Mouse (Mus musculus) intestine, postnatal 0 days (tissue): ENCODE data around the gene Cyp1a1. TPM values are rescaled to one million over a fixed set of nuclear protein-coding genes. Genes with fewer than 3 reads are reported as not detected.

Source experiments
- ATAC-seq: fragments of 200-750 bp; cut with Nextera tagmentation; 2 replicates; pipeline ENCODE4 v1.8.0; 2017; ENCODE audit warnings: mild to moderate bottlenecking, moderate TSS enrichment, moderate library complexity
- H3K27ac ChIP-seq: fragments of 300-500 bp; sonication (generic); 2 replicates; pipeline ENCODE4 v1.5.1; 2014; ENCODE audit warnings: mild to moderate bottlenecking, low read depth, low read length, moderate library complexity
- H3K27me3 ChIP-seq: fragments of 300-500 bp; sonication (generic); replicated peaks from 2 replicates; pipeline ENCODE4 v1.6.1; 2014; ENCODE audit warnings: low read length, mixed read lengths; ENCODE audit not compliant: control insufficient read depth, insufficient read depth
- H3K36me3 ChIP-seq: fragments of 300-500 bp; sonication (generic); 2 replicates; pipeline ENCODE4 v1.6.1; 2014; ENCODE audit warnings: mild to moderate bottlenecking, moderate library complexity; ENCODE audit not compliant: control insufficient read depth, insufficient read depth
- H3K4me1 ChIP-seq: fragments of 300-500 bp; sonication (generic); replicated peaks from 2 replicates; pipeline ENCODE4 v1.6.1; 2014; ENCODE audit warnings: antibody characterized with exemption, low read length, mixed read lengths; ENCODE audit not compliant: control insufficient read depth, insufficient read depth
- H3K4me2 ChIP-seq: fragments of 300-500 bp; sonication (generic); replicated peaks from 2 replicates; pipeline ENCODE4 v1.6.1; 2014; ENCODE audit warnings: low read depth, mild to moderate bottlenecking, moderate library complexity
- H3K4me3 ChIP-seq: fragments of 300-500 bp; sonication (generic); 2 replicates; pipeline ENCODE4 v1.5.1; 2014; ENCODE audit warnings: low read depth, low read length
- H3K9ac ChIP-seq: fragments of 300-500 bp; sonication (generic); 2 replicates; pipeline ENCODE4 v1.6.1; 2014; ENCODE audit warnings: mild to moderate bottlenecking, low read depth, low read length
- H3K9me3 ChIP-seq: fragments of 300-500 bp; sonication (generic); 2 replicates; pipeline ENCODE4 v1.6.1; 2016; ENCODE audit warnings: mixed run types; ENCODE audit not compliant: control insufficient read depth
- CTCF ChIP-seq: sonication (generic); IDR thresholded peaks from 2 replicates; pipeline ENCODE4 v1.5.1; 2016; ENCODE audit warnings: low read depth, mild to moderate bottlenecking, control low read depth, antibody characterized with exemption, moderate library complexity
- WGBS: fragments of 180-500 bp; shearing (Covaris S2); extraction: QIAGEN DNeasy Blood & Tissue Kit; methylation state at CpG from one replicate; pipeline ENCODE4 v1.1.7; 2014; 5-methylcytosine and 5-hydroxymethylcytosine counted together
- polyA plus RNA-seq: library from polyadenylated mRNA; unstranded; fragments of >200 nt; fragmentation: Nextera tagmentation; extraction: Ambion mirVana; gene quantifications from 2 replicates; pipeline ENCODE4 v1.2.1, GENCODE M21; 2015

Gene Cyp1a1
- polyA plus RNA-seq, 1 experiment from 2014 or later: 0.05 TPM

GRCm38 (mm10) chr9:57659774-57660173 lies 28.0 kb upstream of the Cyp1a1 start:
- Histone ChIP-seq H3K36me3 (no peaks in the 10 kb centered on the region), H3K27ac (no peak overlapping the region), H3K4me1 (no peaks in the 10 kb centered on the region), H3K27me3 (no peaks in the 10 kb centered on the region), H3K9ac (no peak overlapping the region), H3K4me2 (no peak overlapping the region), H3K4me3 (no peak overlapping the region), H3K9me3 (no peaks in the 10 kb centered on the region)
- 21% methylated on average over 4 of the region's 4 CpGs for WGBS
- peak; percentile 95 for TF ChIP-seq CTCF
- ATAC-seq: peak; percentile 31; the same call in 1 of the 2 replicates

- Histone ChIP-seq H3K4me2 (no peak overlapping the region), H3K4me3 (no peak overlapping the region), H3K9ac (no peak overlapping the region), H3K9me3 (no peaks in the 10 kb centered on the region), H3K4me1 (no peaks in the 10 kb centered on the region), H3K27me3 (no peaks in the 10 kb centered on the region), H3K36me3 (no peaks in the 10 kb centered on the region), H3K27ac (no peak overlapping the region)
- 56% methylated on average over 6 of the region's 6 CpGs for WGBS
- no peak for TF ChIP-seq CTCF
- 0 out of 2 replicates have a peak, but pooled peaks have one; percentile 14 for ATAC-seq
Measured at GRCm38 (mm10) chr9:57660501-57660900, 27.2 kb upstream of the Cyp1a1 start.

- Histone ChIP-seq H3K9me3 (no peaks in the 10 kb centered on the region), H3K4me1 (no peaks in the 10 kb centered on the region), H3K27me3 (no peaks in the 10 kb centered on the region), H3K9ac (no peak overlapping the region), H3K4me2 (no peak overlapping the region), H3K4me3 (no peak overlapping the region), H3K27ac (no peak overlapping the region), H3K36me3 (no peaks in the 10 kb centered on the region)
- 58% methylated on average over 3 of the region's 3 CpGs for WGBS
- TF ChIP-seq CTCF: no peak
- ATAC-seq: no peak
Measured at GRCm38 (mm10) chr9:57661552-57661951, 26.2 kb upstream of the Cyp1a1 start.

- Histone ChIP-seq H3K27me3 (no peaks in the 10 kb centered on the region), H3K9ac (no peak overlapping the region), H3K4me3 (no peak overlapping the region), H3K4me2 (no peak overlapping the region), H3K4me1 (peaks cover 9% of the 10 kb centered on the region; the same call in 1 of the 2 replicates), H3K9me3 (no peaks in the 10 kb centered on the region), H3K27ac (peak overlapping the region; percentile 54; the same call in 1 of the 2 replicates), H3K36me3 (no peaks in the 10 kb centered on the region)
- ATAC-seq: peak; percentile 67
- 34% methylated on average over 7 of the region's 7 CpGs for WGBS
- no peak for TF ChIP-seq CTCF
Measured at GRCm38 (mm10) chr9:57664616-57665015, 23.1 kb upstream of the Cyp1a1 start.

GRCm38 (mm10) chr9:57666536-57666935 lies 21.2 kb upstream of the Cyp1a1 start:
- no peaks in the 10 kb centered on the region for H3K9me3 ChIP-seq
- no peak overlapping the region for H3K9ac ChIP-seq
- no peak overlapping the region for H3K4me2 ChIP-seq
- H3K27ac ChIP-seq: no peak overlapping the region
- WGBS: 69% methylated on average over 8 of the region's 8 CpGs
- no peak overlapping the region for H3K4me3 ChIP-seq
- no peak for TF ChIP-seq CTCF
- H3K27me3 ChIP-seq: no peaks in the 10 kb centered on the region
- H3K4me1 ChIP-seq: peaks cover 9% of the 10 kb centered on the region; the same call in 1 of the 2 replicates
- H3K36me3 ChIP-seq: no peaks in the 10 kb centered on the region
- 0 out of 2 replicates have a peak, but pooled peaks have one; percentile 25 for ATAC-seq

- WGBS: 67% methylated on average over 3 of the region's 3 CpGs
- Histone ChIP-seq H3K9me3 (no peaks in the 10 kb centered on the region), H3K36me3 (no peaks in the 10 kb centered on the region), H3K27ac (no peak overlapping the region), H3K4me1 (peaks cover 9% of the 10 kb centered on the region; the same call in 1 of the 2 replicates), H3K9ac (no peak overlapping the region), H3K4me3 (no peak overlapping the region), H3K27me3 (no peaks in the 10 kb centered on the region), H3K4me2 (no peak overlapping the region; the same call in 1 of the 2 replicates)
- no peak for ATAC-seq
- TF ChIP-seq CTCF: no peak
Measured at GRCm38 (mm10) chr9:57667136-57667535, 20.6 kb upstream of the Cyp1a1 start.
